Mouse (Mus musculus) spleen, postnatal 10 days (tissue): Measurements from ENCODE around the gene Plpp6.

Source experiments
- DNase-seq, 2 experiments: peaks; one replicate each; pipeline ENCODE4 v3.0.0; 2021 to 2022; ENCODE audit warnings: low spot score in 2 of 2

Plpp6 gene

GRCm38 (mm10) chr19:28963842-28964551 lies at the start of gene Plpp6:
Plpp6 (plus strand) TSS chr19:28963953.
- DNase-seq = peak; percentile 57 to 72

DNA sequence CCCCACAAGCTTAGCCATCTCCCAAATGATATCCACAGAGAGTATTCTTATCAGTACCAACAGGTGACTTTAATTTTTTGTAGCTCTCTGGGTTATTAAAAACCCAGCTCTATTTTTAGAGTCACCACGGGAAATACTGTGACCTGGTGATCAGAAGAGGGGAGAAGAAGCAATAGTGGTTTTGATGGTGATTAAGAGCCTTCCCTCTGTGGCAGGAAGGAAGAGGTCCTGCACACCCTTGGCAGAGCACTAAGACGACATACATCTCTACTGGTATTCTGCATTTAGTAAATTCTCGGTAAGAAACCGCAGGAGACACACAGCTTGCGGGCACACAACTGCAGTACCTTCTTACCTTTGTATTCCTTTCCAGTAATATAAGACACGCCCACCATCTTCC lies 49.2 kb upstream of the Plpp6 start:
- no peak for DNase-seq

- DNase-seq = no peak
These were observed 48.0 kb upstream of the Plpp6 start for GRCm38 (mm10) chr19:28915602-28916250.

DNA sequence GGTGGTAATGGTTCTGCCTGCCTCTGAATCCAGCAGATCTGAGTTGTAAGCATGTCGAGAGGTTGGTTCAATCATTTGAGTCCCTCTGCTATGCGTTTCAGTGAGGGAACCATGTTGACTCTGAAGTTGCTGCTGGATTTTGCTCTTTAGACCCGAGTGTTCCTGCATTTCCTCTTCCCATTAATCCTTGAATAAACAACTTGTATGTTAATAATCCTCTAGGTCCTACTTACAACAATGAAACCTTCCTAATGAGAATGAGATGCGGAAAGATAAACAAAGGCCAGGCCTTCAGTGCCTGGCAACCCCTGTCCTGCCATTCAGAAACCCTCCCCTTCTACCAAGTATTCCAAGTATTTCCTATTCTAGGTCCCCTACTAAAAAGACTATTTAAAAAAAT lies 47.3 kb upstream of the Plpp6 start:
- no peak for DNase-seq

DNA sequence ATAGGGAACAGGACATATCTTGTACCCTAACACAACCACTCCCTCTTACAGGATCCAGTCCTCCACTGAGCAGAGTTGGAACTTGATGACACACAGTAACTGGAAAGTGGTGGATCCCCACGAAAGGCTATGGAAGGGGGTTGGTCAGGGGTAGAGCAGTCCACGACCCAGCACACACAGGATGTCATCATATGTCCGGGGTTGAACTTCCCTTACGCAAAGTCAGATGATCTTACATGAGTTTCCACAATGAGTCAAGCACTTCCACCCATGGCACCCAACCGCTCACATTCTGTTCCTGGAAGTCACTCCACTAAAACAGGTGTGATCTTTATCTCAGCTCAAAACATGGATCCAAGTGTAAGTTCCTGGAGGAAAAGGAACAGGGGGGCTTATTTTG lies 45.9 kb upstream of the Plpp6 start:
- no peak for DNase-seq

DNA sequence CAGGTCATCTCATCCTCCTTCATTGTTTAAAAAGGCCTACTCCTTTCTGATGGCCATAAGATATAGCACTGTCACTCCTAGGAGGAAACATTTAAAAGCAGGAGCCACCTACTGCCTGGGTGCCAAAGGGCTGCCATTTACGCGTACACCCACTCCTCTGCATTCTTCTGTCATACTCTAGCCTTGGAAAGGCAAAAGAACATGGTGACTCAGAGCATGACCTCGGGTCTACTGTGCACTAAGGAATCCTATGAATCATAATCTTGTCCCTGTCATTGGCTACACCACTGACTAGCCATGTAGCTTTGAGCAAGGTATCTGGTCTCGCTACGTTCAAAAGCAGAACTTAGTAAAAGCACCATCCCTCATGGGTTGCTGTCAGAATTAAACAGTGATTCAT lies 37.4 kb upstream of the Plpp6 start:
- no peak for DNase-seq

DNA sequence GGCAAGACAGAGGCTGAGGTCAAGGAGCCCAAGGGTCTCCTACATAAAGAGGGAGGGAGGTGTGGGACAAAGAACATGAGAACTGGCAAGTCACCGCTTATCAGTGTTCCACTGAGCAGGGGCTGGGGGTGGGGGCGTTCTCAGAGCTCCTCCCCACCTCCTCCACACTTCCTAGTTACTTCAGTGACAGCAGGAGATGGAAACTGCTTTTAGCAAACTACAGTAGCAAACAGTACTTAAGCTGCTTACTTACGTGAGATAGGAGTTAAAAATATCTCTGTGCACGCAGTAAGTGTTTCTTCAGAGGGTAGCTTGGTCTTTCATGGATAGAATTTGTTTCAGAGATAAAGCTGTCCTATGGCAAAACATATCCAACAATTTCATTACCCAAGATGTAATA lies 36.4 kb upstream of the Plpp6 start:
- DNase-seq = no peak

DNA sequence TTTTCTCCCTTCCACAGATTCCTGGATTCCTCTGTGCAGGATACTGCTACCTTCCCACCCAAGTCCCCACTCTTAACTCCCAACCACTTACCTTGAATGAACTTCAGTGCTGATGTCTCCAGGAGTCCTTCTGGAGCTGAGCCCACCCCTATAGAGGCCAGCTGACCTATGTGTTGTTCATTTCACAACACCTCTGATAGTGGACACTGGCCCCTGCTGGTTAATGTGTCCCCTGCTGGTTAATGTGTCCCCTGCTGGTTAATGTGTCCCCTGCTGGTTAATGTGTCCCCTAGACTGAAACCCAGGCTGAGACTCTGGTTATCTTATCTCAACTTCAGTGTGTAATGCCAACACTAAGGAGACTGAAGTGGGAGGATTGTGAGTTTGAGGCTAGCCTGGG lies 34.7 kb upstream of the Plpp6 start:
- no peak for DNase-seq

GRCm38 (mm10) chr19:28934897-28935296 lies 28.9 kb upstream of the Plpp6 start:
- no peak for DNase-seq

DNA sequence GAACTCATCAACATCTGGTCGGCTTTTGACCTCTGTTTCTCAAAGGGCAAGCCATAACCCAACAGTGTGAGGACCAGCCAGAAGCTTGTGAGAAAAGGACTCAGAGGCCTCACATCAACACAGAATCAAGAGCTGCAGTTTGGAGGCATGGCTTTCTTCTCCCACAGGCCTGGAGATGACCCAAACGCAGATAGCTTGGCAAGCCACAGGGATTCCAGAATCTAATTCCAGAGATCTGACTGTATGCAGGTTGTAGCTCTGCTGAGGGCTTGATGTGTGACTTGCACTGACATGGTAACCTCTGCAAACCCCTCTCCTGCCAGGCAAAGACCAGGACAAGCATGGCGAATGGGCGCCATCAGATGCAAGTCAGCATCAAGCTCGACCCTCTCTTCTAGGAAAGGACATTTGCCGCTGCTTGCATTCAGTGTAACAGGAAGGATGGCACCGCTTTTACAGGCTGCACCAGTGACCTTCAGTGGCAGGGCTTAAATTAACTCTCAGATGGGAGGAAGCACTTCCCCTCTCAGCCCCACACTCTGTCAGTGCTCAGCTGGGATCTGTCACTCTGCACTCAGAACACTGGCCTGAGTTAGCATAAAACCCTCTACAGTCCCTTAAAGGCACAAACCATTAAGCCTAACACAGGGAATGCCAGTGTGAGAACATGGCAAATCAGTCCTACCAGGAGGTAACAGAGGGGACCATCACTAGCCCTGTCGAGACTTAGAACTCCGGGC lies 23.4 kb upstream of the Plpp6 start:
- DNase-seq = no peak

DNA sequence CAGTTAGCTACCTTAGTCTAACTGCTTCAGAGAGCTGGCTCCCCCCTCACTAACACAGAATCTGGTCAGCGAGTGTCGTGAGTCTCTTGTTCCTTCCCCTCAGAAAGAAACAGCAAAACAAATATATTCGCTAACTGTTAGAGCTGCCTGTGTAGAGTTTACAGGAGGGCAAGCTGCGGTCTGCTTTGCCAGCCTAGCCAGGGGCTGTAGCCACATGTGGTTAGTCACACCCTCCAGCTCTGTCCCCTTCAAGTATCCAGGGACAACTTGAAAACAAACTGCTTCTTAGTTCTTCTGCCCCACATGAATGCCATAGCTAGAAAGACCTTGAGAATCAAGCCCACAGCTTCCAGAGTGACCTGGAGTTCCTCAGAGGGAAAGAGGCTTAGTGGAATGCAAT lies 22.5 kb upstream of the Plpp6 start:
- no peak for DNase-seq

DNA sequence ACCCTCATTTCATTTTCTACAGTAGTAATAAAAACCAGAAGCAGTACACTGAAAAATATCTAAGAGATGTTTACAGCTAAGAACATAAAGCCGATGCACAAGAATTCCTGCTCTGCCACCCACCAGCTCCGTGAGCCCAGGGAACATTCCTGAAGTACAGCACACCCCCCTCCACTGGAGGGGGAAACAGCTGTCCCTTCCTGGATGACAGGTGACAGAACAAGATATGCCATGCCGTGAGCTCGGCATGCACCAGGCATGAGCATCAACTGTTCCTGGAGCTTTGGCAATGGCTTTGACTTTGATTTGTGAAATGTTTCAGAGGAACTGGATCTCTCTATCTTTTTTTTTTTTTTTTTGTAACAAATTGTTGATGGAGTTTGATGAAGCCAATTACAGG lies 17.0 kb upstream of the Plpp6 start:
- DNase-seq = no peak

GRCm38 (mm10) chr19:28947311-28947710 lies 16.4 kb upstream of the Plpp6 start:
- no peak for DNase-seq

- no peak for DNase-seq
These were observed 12.5 kb upstream of the Plpp6 start for GRCm38 (mm10) chr19:28951251-28951650.

DNA sequence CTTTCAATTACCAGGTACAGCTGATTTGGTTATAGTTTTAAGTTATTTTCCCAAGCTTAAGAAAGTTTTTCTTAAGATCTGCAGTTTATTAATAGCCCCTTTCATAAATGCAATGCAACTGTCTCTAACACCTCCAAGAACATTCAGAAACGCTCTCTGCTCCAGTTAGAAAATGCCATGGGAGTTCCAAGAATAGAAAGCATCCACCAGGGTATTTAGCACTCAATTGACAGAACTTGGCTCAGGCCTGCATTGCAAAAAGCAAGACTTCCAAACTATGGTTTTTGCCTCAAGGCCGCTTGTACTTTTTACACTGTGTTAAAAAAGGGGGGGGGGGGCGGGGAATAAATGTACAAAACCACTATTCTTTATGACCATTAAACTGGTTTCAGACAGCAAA lies 640 bp upstream of the Plpp6 start:
- DNase-seq = no peak

- no peak for DNase-seq
These were observed 276 bp upstream of the Plpp6 start for GRCm38 (mm10) chr19:28963513-28963841.

DNA sequence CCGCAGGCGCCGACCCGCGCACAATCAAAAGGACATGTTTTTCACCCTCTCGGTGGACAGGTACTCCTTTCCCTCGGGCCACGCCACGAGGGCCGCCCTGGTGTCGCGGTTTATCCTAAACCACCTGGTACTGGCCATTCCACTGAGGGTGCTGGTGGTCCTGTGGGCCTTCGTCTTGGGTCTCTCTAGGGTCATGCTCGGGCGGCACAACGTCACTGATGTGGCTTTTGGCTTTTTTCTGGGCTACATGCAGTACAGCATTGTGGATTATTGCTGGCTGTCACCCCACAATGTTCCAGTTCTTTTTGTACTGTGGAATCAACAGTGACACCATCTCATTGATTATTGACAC lies 775 bp downstream of the Plpp6 start:
- no peak for DNase-seq

DNA sequence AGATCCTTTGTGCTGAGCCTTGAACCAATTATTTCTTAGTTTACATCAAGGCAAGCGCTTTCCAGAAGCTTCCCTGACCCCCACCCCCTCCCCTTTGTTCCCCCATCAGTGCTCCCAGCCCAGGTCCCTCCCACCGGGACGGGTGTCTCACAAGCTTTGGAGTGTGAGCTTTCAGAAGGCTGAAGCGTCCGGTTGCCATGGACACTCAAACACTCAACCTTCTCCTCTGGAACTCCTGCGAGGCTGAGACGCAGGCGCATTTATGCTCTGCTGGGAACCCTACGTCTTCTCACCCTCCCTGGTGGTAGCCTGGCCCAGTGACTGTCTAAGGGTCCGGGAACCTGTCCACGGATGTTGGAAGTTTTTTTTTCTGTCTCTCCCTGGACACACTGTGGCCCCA lies 3.9 kb downstream of the Plpp6 start, which contains the start of gene 4430402I18Rik:
Gene 4430402I18Rik (minus strand): TSS at position 149 of the 400 bp plus-strand sequence.
- no peak for DNase-seq

DNA sequence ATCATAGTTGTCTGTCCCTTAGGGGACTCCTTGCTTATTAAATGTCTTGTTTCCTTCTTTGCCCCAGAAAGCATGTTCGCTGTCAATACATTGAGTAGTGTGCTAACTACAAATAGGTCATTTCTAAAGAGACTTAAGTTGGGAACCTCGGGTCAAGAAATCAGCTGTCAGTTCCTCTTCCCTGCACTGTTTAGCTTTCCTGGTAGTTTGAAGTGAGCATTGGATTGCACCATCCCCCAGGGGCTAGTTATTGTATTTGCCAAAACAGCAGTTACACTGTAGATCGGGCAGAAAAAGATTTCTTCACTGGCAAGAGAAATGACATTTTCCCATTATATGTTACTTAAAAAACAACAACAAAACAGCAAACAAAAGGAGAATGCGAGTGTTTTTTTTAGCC lies 4.4 kb downstream of the Plpp6 start:
- no peak for DNase-seq

DNA sequence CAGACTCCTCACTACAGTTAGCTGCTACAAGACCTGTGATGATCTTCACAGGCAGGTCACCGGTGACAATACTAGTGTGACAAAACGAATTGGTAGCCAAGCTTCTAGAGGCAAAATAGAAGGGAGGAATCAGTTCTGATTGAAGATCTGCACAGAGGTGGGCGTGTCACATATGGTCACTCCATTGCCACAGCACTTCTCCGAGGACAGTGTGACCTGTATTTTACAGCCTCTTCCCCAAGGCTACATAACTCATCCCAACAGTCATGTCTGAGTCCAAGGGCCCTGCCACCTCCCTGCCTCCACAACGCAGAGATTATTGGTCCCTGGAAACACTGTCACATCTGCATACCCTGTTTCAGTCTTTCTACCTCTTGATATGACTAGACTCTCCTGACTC lies 5.5 kb downstream of the Plpp6 start:
- DNase-seq = no peak

DNA sequence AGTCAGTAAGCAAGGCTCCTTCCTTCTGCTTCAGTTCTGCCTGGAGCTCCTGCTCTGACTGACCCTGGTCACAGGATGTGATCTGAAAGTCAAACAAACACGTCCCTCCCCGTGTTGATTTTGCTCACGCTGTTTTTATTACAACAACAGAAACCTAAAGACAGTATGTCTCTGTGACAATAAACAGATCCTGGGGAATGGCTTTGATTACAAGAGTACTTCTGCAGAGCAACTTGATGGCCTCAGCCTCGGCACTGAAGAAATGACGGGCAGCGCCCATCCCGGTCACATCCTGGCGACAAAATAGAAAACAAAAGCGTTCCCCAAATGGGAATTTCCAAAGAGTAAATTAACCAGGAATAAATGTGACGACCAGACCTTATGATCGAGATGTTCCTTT lies 6.5 kb downstream of the Plpp6 start:
- DNase-seq = no peak

GRCm38 (mm10) chr19:28974862-28975611 lies 11.3 kb downstream of the Plpp6 start:
- peak; percentile 72 to 85 for DNase-seq
